Mouse (Mus musculus) adrenal gland, postnatal 10 days (tissue): ENCODE data around the gene Ccr7. TPM values are rescaled to one million over a fixed set of nuclear protein-coding genes. Genes with fewer than 3 reads are reported as not detected.

Experiments used
- DNase-seq: peaks from one replicate; pipeline ENCODE4 v3.0.0; 2021; ENCODE audit warnings: mixed read lengths
- total RNA-seq, 2 experiments: library from RNA; stranded (reverse); gene quantifications; 2 replicates each; pipeline ENCODE4 v1.2.3; 2021

Gene Ccr7
- total RNA-seq, 2 experiments from 2014 or later, result 3.6 to 3.7 TPM

DNA sequence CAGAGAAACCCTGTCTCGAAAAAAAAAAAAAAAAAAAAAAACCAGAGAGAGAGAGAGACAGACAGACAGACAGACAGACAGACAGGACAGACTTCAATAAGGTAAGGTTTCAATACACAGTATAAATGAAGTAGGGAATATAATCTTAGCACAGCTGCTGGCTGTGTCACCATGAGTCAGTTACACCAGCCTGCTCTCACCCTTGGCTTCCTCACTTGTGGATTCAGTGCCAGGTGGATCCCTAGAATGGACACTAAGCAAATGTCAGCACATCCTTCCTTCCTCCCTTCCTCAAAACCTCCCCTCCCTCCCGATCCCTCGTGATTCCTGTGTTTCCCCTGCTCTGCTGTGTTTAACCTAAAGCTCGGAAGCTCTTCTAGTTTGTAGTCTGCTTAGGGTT is 17.5 kb downstream of the Ccr7 start:
- DNase-seq, result no peak

DNA sequence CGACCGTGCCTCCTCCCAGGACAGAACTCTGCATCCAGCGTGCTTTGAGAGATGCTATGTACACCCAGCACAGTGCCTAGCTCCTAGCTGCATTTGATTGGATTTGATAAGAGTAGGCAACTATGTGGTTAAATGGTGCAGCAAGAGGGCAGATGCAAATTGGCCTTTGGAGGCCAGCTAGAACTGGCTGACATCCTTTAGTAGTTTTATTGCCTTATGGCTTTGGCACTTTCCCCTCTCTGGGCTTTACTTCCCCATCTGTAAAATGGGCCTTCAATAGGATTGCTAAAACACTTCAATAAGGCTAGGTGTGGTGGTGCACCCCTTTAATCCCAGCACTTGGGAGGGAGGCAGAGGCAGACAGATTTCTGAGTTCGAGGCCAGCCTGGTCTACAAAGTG is 17.9 kb downstream of the Ccr7 start:
- DNase-seq, result no peak

DNA sequence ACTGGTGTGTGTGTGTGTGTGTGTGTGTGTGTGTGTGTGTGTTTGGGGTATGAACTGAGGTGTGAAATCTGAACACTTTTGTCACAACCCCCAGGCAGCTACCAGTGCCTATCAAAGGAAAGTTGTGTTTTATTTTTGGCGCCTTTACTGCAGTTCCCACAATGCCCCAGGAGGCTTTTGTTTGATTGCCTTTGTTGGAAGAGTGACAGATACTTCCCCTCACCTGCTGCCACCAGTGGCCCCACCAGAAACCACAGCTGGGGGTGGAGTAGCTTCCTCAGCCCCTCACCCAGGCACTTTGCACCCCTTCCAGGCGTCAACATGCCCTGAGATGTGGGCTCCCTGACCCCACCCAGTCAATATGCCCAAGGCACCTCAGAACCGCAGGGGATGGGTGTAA is 18.5 kb downstream of the Ccr7 start:
- DNase-seq, result no peak

DNA sequence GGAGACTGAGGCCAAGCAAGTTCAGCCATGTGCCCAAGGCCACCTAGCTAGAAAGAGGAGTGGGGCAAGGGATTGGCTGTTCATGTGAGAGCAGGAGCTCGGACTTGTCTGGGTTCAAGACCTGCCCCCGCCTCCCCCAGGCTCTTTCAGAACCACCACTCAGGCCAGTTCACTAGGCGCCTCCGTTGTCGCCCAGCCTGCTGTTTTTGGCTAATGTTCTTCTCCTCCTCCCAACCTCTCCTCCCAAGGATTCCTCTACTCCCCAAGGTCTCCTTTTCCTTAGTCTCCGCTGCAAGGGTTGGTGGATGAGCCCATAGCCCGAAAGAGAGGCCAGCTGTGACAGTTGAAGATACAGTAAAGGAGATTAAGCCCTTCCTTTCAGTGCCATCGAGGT is 19.8 kb downstream of the Ccr7 start:
- no peak for DNase-seq

DNA sequence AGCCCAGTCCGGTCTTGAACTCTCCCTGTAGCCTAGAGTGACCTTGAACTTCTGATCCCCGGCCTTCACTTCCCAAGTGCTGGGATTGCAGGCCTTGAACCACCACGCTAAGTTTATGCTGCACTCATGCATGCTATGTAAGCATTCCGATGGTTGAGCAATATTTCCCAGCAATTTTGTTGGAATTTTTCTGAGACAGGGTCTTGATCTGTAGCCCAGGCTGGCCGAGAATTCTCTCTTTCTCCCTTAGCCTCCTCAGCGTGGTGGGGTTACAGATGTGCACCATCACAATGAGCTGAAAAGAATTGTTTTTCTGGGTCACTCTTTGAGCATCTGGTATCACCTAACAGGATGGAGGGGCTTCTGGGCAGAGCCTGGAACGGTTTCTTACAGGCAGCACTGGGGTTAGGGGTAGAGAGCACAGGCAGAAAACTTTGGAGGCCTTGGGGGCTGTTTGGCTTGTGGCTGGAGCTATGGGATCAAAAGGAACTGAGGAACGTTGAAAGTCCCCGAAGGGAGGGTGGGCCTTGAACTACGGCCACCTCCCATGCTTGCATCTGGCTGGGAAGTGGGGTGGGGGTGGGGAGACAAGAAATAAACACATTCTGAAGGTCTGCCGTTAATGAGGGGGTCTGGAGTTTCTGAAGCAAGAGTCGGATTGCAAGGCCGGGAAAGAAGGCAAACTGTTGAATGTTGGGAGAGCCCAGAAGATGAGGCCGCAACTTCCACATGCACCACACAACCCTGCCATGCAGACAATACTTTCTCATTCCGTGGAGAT is 20.4 kb downstream of the Ccr7 start:
- DNase-seq, result no peak

DNA sequence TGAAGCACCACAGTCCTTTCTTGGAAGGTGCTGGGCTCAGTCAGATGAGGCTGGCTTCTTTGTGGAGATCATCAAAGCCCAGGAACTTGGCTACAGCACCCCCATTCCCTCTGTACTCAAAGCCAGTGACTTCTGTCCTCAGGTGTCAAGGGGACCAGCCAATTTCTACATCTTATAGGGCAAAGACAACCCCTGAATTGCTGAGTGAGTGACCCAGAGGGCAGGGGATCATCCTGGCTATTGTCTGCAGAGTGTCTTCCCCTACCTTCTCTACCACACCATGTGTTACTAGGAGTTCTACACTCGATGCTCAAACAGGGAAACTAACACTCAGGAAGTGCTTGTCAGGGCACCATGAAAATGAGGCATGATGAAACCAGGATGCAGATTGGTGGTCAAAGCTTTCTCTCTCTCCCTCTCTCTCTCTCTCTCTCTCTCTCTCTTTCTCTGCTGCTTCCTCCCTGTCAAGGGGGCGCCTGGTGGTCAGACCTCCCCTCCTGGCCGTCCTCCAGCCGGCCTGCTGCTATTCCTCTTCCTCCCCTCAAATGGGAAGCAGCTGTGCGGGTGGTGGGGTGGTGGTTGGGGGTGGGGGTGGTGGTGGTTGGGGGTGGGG is 21.5 kb downstream of the Ccr7 start:
- no peak for DNase-seq

DNA sequence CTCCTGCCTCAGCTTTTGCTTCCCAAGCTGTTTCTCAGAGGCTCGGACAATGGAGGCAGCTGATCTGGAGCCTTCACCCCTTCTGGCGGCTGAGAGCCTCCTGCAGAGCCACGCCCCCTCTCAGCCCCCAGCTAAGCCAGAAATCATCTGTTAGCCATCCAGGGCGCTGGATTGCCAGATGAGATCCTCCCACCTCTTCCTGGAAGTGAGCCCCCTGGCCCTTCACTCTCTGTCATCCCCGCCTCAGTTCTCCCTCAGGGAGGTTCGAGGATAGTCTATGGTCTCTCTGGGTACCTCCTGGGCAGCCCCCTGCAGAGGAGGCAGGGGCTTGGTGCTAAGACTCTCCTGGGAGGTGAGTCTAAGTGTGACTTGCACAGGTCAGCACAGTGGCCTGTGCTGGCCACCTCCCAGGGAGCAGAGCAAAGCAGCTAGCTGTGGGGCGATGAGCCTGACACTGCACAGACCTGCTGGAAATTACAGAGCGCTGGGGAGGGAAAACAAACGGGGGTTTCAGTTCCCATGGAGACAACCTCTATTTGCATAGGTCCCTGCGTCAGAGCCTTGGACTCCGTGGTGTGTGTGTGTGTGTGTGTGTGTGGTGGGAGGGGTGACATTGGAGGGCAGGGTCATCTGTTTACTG is 22.7 kb downstream of the Ccr7 start:
- DNase-seq, result peak; percentile 60

DNA sequence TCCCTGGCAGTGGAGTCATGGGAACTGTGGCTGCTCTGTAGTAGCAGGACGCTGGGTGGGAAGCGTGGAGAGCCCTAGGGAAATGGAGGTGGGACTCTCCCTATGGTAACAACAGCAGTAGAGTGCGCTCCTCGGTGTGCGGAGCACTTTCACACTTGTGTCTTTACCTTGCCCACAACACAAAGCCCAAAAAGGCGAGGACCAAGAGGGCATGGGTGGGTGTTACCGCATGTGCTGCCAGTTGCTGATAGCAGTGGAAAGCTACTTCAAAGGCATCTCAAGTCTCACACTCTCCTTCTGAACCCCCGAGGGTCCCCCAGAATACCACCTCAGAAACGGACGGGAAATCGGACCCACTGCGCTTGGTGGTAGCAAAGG is 23.4 kb downstream of the Ccr7 start:
- no peak for DNase-seq

DNA sequence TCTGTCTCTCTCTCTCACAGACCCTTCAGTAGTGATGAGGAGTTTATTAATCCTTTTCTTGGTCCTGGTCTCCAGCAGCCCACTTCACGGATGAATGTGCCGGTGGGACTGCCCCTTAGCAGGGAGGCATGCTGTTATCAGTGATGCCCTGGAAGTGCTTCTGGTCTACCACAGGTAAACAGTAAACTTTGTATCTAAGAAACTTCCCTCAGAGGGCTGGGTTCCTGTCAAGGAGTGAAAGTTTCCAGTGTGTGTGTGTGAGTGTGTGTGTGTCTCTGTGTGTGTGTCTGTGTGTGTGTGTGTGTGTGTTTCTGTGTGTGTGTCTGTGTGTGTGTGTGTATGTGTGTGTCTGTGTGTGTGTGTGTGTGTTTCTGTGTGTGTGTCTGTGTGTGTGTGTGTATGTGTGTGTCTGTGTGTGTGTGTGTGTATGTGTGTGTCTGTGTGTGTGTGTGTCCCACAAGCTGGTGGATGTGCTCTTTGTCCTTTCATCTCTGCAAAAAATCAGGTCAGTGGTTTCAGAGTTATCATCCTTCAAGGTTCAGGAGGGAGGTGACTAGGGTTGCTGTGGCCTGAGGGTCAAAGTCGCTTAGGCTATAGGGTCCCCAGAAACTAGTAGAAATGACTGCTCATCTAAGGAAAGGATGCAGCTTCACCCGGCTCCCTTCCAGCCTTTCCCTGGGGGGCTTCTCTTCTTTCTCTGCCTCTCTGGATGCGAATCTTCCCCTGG is 24.0 kb downstream of the Ccr7 start:
- no peak for DNase-seq

DNA sequence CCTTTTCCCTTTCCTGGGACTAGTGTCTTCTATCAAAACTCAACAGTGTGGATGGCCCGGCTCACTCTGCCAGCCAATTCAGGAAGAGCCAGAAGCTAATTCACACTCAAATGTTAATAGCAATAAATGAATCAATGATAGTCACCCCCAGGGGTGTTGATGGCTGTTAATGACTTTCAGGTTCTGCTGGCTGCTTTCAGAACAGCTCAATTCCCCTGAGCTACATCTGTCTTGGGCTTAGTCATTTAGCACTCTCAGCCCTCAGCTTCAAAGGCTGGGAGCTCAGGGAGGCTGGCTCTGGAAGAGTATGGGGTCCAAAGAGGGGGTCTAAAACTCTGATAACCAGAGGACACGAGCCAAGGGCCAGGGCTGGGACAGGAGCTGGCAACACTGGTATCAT is 25.6 kb downstream of the Ccr7 start:
- no peak for DNase-seq

DNA sequence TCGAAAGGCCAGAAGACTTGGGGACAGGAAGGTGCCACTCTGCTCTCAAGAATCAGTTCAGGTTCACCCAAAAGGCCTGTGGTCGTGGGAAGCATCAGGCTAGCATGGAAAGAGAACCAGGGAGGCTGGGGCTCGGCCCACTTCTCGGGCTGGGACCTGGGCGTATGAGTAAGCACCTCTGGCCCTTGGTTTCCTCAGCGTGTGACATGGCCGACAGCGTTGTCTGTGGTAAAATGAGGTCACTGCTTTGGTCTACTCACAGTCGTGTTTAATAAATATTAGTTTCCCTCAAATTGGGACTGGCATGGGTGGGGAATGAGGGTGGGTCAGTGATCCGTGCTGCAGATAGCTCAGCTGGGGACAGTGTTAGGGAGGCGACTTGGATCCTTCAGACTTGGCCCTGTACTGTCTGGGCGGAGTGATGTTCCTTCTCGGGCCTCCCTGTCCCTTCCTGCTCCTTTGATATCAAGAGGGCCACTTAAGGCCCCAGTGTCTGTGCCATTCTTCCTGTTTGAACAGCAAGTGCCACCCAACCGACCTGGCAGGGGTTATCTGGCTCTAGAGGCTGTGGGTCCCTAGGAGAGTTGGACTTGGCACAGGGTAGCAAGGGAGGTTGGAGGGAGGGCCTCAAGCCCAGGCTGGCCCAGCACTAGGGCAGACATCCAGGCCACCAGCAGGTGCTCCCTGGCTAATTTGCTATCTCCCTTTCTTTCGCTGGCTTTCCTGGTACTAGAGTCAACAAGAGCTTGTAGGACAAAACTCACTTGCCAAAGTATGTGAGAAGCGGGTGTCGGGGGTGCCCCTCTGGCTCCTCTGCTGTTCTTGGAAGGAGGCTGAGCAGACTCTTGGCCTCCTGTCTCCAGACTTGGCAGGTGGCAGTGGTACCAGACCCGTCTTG is 26.8 kb downstream of the Ccr7 start:
- DNase-seq, result peak; percentile 65

DNA sequence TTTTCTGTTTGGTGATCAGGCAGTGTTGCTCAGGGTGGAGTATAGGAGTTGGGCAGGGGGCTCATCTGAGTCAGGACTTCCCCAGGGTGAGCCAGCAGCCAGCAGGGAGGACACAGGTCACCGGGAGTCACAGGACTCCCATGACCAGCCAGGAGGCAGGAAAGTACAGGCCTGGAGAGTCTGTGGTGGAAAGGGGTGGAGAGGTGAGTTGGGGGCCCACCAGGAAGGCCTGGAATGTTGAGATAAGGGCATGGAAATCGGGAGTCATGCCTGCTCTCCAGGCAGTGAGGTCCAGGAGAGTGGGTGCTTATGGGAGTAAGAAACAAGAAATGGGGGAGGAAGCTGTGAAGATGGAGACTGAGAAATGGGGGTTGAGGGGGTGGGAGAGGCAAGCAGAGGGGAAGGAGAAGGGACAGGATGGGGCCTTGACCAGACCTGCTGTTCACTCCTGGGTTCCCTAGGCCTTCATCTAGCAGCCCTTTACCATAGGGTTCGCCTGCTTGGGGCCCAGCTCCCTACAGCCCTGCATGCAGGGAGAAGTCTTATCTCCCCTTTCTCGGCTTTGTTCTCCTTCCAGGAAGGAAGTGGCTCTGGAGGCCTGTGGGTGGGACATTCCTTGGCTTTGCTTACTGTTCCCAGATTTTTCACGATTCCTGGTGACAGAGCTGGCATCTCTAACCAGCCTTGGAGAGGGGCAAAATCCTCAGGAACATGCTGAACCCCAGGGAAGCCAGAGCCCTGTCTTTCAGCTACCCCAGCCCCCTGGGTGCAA is 28.2 kb downstream of the Ccr7 start:
- peak; percentile 42 for DNase-seq

DNA sequence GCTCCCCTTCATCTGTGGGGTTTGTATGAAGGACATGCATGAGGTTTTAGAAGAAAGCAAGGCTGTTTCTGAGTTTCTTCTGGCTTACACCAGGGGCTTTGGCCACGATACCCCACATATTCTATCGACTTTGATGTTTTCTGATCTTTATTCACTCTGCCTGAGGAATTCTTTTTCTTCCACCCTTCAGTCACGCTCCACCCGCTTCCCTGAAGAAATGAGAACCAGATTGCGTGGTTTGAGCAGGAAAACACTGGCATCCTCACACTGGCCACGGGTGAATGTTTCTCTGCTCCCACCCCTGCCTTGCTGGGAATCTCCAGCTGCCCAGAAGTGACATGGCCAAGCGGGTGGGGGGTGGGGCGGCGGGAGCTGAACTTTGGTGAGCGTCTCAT is 30.2 kb downstream of the Ccr7 start:
- no peak for DNase-seq

DNA sequence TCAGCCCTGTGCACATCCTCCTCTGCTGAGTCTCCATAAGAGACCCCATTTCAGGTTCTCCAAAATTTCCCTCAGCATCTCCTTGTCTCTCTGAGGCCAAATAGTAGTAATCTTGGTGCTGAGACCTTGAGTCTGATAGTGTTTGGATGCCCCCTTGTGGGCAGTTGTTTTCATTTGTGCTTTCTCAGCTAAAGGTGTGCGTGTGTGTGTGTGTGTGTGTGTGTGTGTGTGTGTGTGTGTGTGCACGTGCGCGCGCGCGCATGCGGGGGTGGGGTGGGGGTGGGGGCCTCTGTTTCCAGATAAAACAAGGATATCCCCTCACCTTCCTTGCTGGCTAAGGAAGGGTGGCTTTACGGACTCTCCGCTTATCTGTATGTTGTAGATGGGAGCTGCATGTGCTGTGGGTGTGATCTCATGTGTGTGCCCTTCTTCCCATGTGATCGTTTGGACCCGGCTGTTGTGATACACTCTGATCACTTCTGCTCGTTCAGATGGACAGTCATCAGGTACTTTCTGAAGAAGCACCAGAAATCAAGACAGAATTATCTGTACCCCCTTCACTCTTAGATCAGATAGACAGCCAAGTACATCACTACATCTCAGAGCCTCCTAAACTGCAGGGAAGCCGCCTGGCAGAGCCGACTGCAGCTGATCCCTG is 30.8 kb downstream of the Ccr7 start:
- peak; percentile 67 for DNase-seq

DNA sequence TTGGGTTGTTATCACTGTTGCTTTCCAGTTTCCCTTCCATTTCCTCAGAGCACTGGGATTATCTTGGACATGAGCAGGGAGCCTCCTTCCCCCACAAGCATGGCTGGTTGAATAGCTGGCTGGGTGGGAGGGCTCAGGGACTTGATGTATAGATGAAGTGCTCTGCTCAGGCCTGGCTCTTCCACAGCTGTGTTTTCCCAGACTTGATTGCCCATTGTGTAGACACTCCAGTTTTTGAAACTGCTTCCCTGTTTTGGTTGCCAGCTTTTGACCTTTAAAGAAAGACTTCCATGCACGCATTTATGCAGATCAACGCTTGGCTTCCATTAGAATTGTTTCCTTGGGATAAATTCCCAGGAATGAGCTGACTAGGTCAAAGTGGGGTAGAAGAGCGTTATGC is 32.2 kb downstream of the Ccr7 start:
- DNase-seq, result no peak

DNA sequence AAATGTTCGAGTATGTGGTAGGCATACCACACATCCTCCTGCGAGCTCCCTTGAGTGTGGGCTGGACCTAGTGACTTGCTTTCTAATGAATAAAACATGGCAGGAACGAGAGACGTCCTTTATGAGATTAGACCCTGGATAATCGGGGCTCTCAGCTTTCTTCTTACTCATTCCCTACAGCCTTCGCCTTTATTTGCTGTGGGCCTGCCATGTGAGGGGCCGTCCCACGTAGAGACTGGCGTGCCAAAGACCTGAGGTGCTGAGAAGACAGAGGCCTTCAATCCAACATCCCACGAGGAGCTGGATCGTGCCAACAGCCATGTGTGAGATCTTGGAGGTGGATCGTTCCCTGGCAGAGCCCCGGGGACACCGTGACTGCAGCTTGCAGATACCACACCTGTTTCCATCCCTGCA is 33.7 kb downstream of the Ccr7 start:
- DNase-seq, result no peak

DNA sequence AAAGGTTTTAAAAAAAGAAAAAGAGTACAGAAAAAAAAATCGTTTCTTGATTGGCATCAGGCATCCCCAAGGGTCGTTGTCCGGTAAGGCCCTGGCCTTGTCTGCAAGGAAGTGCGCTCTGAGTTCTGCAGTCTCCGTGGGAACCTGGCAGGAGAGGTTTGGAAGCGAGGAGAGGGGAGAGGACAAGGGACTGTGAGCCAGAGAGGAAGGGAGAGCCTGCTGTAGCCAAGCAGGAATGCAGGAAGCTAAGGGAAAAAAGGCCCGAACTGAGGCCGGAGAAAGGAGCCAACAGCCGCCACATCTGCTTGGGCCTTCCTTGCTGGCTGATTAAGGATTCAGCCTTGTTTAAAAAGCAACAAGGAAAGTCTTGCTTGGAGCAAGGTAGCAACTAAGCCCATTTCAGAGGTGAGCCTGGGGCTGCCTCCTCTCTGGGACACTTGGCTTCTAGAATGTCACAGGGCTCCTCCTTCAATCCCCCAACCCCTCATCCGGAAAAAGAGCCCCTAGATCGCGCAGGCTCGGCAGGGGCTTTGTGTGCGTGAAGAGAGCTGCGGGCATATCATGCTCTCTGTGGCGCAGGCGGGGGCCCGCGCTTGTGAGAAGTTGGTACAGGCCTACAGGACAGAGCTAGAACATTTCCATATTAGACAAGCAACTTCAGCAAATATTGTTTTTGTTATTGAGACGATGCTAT is 34.2 kb downstream of the Ccr7 start:
- no peak for DNase-seq

DNA sequence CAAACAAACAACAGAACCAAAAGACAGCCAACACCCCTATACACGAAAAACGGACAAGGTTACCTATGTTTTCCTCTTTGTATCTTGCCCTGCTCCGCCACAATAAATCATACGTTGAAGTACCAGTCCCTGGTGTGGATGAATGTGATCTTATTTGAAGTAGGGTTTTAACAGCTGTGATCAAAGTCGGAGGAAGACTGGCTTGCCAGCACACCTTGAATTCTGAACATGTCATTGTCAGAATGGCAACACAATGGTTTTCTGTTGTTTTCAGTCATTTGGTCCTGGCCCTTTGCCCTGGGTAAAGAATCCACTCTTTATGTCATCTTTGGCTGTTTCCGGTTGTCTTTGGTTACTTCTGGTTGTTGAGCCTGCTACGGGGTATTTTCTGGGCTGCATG is 35.9 kb downstream of the Ccr7 start:
- DNase-seq, result no peak

DNA sequence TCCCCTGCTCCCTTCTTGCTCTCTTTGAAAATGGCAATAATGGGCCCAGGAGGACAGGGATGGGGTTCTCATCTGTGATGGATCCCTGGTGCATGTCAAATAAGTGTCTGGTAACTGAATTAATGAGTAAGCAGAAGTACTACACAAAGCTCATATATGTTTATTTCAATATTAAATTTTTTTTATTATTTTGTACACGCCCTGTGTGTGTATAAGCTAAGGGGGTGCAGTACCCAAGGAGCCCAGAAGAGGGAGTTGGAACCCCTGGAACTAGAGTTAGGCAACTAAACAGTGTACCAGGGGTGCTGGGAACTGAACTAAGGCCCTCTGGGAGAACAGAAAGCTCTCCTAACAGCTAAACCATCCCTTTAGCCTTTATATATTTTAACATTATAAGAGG is 36.5 kb downstream of the Ccr7 start:
- DNase-seq, result no peak

DNA sequence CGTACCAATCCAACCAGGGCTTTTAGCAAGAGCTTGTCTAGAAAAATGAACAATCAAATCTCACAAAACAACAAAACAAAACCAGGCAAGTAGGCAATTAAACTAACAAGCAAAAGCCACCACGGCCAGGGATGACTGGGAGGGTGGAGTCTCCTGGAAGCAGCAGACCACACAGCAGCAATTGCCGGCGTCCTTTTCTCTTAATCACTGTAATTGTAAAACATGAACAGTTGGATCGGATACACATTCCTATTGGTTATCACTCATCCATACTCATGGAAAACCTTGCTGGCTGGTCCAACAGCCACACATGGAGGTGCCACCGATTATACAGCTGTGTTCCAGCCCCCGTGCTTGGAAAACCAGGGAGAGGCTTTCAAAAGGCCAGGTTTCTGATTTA is 37.0 kb downstream of the Ccr7 start:
- DNase-seq, result no peak
